Mouse (Mus musculus): ENCODE measurements at regions not wholly inside any gene's neighbourhood (a gene's known extent, or its start where the extent isn't known, plus 50 kb on each side); places are given as distances from the start of the nearest gene placed in this dataset.

DNA sequence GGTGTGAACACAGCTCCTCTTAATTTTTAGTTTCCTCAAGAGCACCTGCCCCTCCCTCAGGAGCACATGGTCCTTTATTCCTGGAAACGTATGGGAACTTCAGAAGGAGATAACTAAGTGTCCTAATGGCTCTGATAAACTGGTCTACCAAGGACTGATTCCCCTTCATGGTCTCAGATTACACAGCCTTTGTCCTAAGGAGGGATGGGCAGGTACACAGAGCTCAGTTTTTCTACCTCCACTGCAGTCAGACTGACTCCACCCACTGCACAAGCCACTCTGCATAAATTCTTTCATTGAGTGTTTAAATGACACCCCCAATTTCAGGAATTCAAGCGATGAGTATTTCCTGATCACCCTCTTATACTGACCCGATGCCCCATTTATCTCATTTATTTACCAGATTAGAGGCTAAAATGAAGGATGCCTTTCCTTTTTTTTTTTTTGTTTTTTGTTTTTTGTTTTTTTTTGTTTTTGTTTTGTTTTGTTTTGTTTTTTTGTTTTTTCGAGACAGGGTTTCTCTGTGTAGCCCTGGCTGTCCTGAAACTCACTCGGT, 95.1 kb downstream of the Sox2 start:
- TF ChIP-seq CTCF (IDR thresholded peaks at IDR 0.05; ENCODE audit: low read depth, low read length) (no peak), TAL1 (conservative IDR thresholded peaks at IDR 0.05; ENCODE audit: low read depth, low read length) (no peak), GATA1 (IDR thresholded peaks at IDR 0.05; ENCODE audit: borderline replicate concordance, low read length) (no peak), POLR2AphosphoS5 (IDR thresholded peaks at IDR 0.05; ENCODE audit: insufficient replicate concordance, low read depth, low read length) (no peak)

All from G1E (cell line).